In genomic region chr11:49837717-49838407, GRCm38 (mm10) we compare ENCODE assay signal across 9 mouse cellular contexts. TPM values are rescaled to one million over a fixed set of nuclear protein-coding genes. Genes with fewer than 3 reads are reported as not detected.
DNase-seq lines count a peak whose midpoint lies in the region; ATAC-seq and TF ChIP-seq lines count a peak whose summit lies in the region.
"Had no signal": no experiment of that assay in that cellular context is flagged by ENCODE, and none has a peak within 500 bp of the region (broad histone marks: within the 10 kb centered on the region; RNA-seq: fewer than 3 reads in every experiment).

No protein-coding gene starts in this region.

- H3K4me1 ChIP-seq in hindbrain, embryonic 13.5 days (replicated peaks): peaks cover 9% of the 10 kb centered on the region
- H3K4me1 ChIP-seq in hindbrain, embryonic 16.5 days (ENCODE audit: control insufficient read depth, insufficient read depth, low read depth, low read length): no peaks in the 10 kb centered on the region
- H3K4me1 ChIP-seq in cerebellum, adult 2 months (ENCODE audit: control insufficient read depth, insufficient read depth, low read length): no peaks in the 10 kb centered on the region

- ATAC-seq in hindbrain, embryonic 13.5 days (ENCODE audit: low FRiP score): no peak; the same call in 1 of the 2 replicates
- no peak for ATAC-seq in hindbrain, embryonic 16.5 days
- ATAC-seq in megakaryocyte-erythroid progenitor cell, adult 5-6 weeks (replicated peaks; ENCODE audit: low FRiP score, low TSS enrichment, poor library complexity, severe bottlenecking): peak; percentile 45; the same call in 1 of the 2 replicates
- ATAC-seq: Patski had no signal

- TF ChIP-seq POLR2A in cerebellum, adult 2 months (IDR thresholded peaks at IDR 0.05; ENCODE audit: borderline replicate concordance, insufficient read depth, low read length): no peak

- 0 out of 2 replicates have a peak overlapping the region, but pooled peaks have one; percentile 1 for H3K9ac ChIP-seq in hindbrain, embryonic 13.5 days
- no peak overlapping the region for H3K9ac ChIP-seq in hindbrain, embryonic 16.5 days (ENCODE audit: low read depth, low read length)

- no peak overlapping the region for H3K4me3 ChIP-seq in hindbrain, embryonic 13.5 days
- H3K4me3 ChIP-seq in hindbrain, embryonic 16.5 days (ENCODE audit: low read length): no peak overlapping the region
- H3K4me3 ChIP-seq in cerebellum, adult 2 months (replicated peaks; ENCODE audit: insufficient read depth, low read depth, low read length): no peak overlapping the region

- no peaks in the 10 kb centered on the region for H3K9me3 ChIP-seq in hindbrain, embryonic 13.5 days
- H3K9me3 ChIP-seq in hindbrain, embryonic 16.5 days (ENCODE audit: control insufficient read depth, low read length): no peaks in the 10 kb centered on the region

- no peak overlapping the region for H3K27ac ChIP-seq in hindbrain, embryonic 13.5 days
- no peak overlapping the region for H3K27ac ChIP-seq in hindbrain, embryonic 16.5 days (ENCODE audit: low read depth, low read length)
- no peak overlapping the region for H3K27ac ChIP-seq in cerebellum, adult 2 months (ENCODE audit: insufficient read depth, low read length)
- H3K27ac ChIP-seq: kidney, postnatal 0 days had no signal

- DNase-seq in T-cell, adult 2 months (ENCODE audit: low spot score): peak; percentile 49
- DNase-seq in thymus, postnatal 0 days (ENCODE audit: low spot score): peak; percentile 92
- no peak for DNase-seq in cerebellum, adult 2 months
- no peak for DNase-seq in left cerebral cortex, adult 11 months (ENCODE audit: low spot score)

- WGBS in hindbrain, embryonic 13.5 days: 42% methylated on average over 13 of the region's 13 CpGs
- 39% methylated on average over 13 of the region's 13 CpGs for WGBS in hindbrain, embryonic 16.5 days
- 32% methylated on average over 13 of the region's 13 CpGs for WGBS in cerebellum, adult 2 months

- no peak for TF ChIP-seq CTCF in cerebellum, adult 2 months (IDR thresholded peaks at IDR 0.05; ENCODE audit: borderline replicate concordance, insufficient read depth, low read depth, low read length)

- no peaks in the 10 kb centered on the region for H3K27me3 ChIP-seq in hindbrain, embryonic 13.5 days
- H3K27me3 ChIP-seq in hindbrain, embryonic 16.5 days (replicated peaks; ENCODE audit: control insufficient read depth, insufficient read depth, low read length): no peaks in the 10 kb centered on the region
- H3K27me3 ChIP-seq in cerebellum, adult 2 months (ENCODE audit: control insufficient read depth, insufficient read depth, low read length): no peaks in the 10 kb centered on the region

- H3K4me2 ChIP-seq in hindbrain, embryonic 13.5 days: no peak overlapping the region
- H3K4me2 ChIP-seq in hindbrain, embryonic 16.5 days (ENCODE audit: low read length): no peak overlapping the region

- peaks cover 29% of the 10 kb centered on the region for H3K36me3 ChIP-seq in hindbrain, embryonic 13.5 days
- peaks cover 12% of the 10 kb centered on the region for H3K36me3 ChIP-seq in hindbrain, embryonic 16.5 days (ENCODE audit: control insufficient read depth, insufficient read depth, low read length)

RNA-seq across cellular contexts. Expression of gene Mapk9, which starts 8.7 kb away (rescaled TPM):
- 54.0 TPM in 2 replicates for polyA plus RNA-seq in hindbrain, embryonic 13.5 days (2015; fragmentation: Nextera tagmentation; extraction: Ambion mirVana)
- polyA plus RNA-seq in hindbrain, embryonic 16.5 days (2015; fragmentation: Nextera tagmentation; extraction: Ambion mirVana): 69.0 and 69.9 TPM in 2 replicates
- total RNA-seq in megakaryocyte-erythroid progenitor cell, adult 5-6 weeks (2014; fragmentation: Nextera tagmentation): 107 and 112 TPM in 2 replicates
- total RNA-seq in megakaryocyte-erythroid progenitor cell, adult 5-6 weeks (2017): 94.5 and 98.9 TPM in 2 replicates
- 42.0 and 44.5 TPM in 2 replicates for polyA plus RNA-seq in thymus, postnatal 0 days (2015; fragmentation: Nextera tagmentation; extraction: Ambion mirVana)
- 146 and 147 TPM in 2 replicates for polyA plus RNA-seq in cerebellum, adult 2 months (2012; rRNA removed)

RNA-seq across cellular contexts. Expression of gene Gfpt2, which starts 43.9 kb away (rescaled TPM):
- 5.3 and 5.5 TPM in 2 replicates for polyA plus RNA-seq in hindbrain, embryonic 13.5 days (2015; fragmentation: Nextera tagmentation; extraction: Ambion mirVana)
- 6.3 and 7.2 TPM in 2 replicates for polyA plus RNA-seq in hindbrain, embryonic 16.5 days (2015; fragmentation: Nextera tagmentation; extraction: Ambion mirVana)
- total RNA-seq in megakaryocyte-erythroid progenitor cell, adult 5-6 weeks (2014; fragmentation: Nextera tagmentation): 0.87 and 1.0 TPM in 2 replicates
- total RNA-seq in megakaryocyte-erythroid progenitor cell, adult 5-6 weeks (2017): 2.3 and 2.9 TPM in 2 replicates
- polyA plus RNA-seq in thymus, postnatal 0 days (2015; fragmentation: Nextera tagmentation; extraction: Ambion mirVana): 3.2 and 3.4 TPM in 2 replicates
- polyA plus RNA-seq in cerebellum, adult 2 months (2012; rRNA removed): 2.8 and 3.1 TPM in 2 replicates

Comparison
In these comparisons a context has a peak if more than half of its experiments do, and no peak if none do; other contexts are left out.
1. DNase-seq: peak in T-cell, adult 2 months (single experiment) and thymus, postnatal 0 days (single experiment); none in cerebellum, adult 2 months (0 of 2) and left cerebral cortex, adult 11 months (single experiment).